Mouse (Mus musculus) hindbrain, embryonic 12.5 days (tissue): ENCODE results near the gene Fcer1g. TPM values are rescaled to one million over a fixed set of nuclear protein-coding genes. Genes with fewer than 3 reads are reported as not detected.
A peak's percentile ranks its signal among the peaks of the same experiment; 100 is the strongest.

Source experiments
- ATAC-seq: fragments of 200-750 bp; cut with Nextera tagmentation; 2 replicates; pipeline ENCODE4 v1.8.0; 2017; ENCODE audit warnings: moderate TSS enrichment; ENCODE audit not compliant: low FRiP score
- H3K27ac ChIP-seq: fragments of 300-500 bp; sonication (generic); 2 replicates; pipeline ENCODE4 v1.5.1; 2016; ENCODE audit warnings: mild to moderate bottlenecking
- H3K27me3 ChIP-seq: fragments of 300-500 bp; sonication (generic); 2 replicates; pipeline ENCODE4 v1.6.1; 2016; ENCODE audit warnings: mild to moderate bottlenecking
- H3K36me3 ChIP-seq: fragments of 300-500 bp; sonication (generic); 2 replicates; pipeline ENCODE4 v1.6.1; 2016; ENCODE audit warnings: mild to moderate bottlenecking
- H3K4me1 ChIP-seq: fragments of 300-500 bp; sonication (generic); 2 replicates; pipeline ENCODE4 v1.6.1; 2016
- H3K4me2 ChIP-seq: fragments of 300-500 bp; sonication (generic); replicated peaks from 2 replicates; pipeline ENCODE4 v1.6.1; 2016; ENCODE audit warnings: mild to moderate bottlenecking
- H3K4me3 ChIP-seq: fragments of 300-500 bp; sonication (generic); 2 replicates; pipeline ENCODE4 v1.5.1; 2016; ENCODE audit warnings: mild to moderate bottlenecking
- H3K9ac ChIP-seq: fragments of 300-500 bp; sonication (generic); 2 replicates; pipeline ENCODE4 v1.6.1; 2016; ENCODE audit warnings: mild to moderate bottlenecking, moderate library complexity
- H3K9me3 ChIP-seq: fragments of 300-500 bp; sonication (generic); replicated peaks from 2 replicates; pipeline ENCODE4 v1.6.1; 2016; ENCODE audit warnings: mild to moderate bottlenecking
- WGBS: fragments of 180-500 bp; shearing (Covaris S2); methylation state at CpG from one replicate; pipeline ENCODE4 v1.1.7; 2016; 5-methylcytosine and 5-hydroxymethylcytosine counted together
- polyA plus RNA-seq: library from polyadenylated mRNA; unstranded; fragments of >200 nt; fragmentation: Nextera tagmentation; extraction: Ambion mirVana; gene quantifications from 2 replicates; pipeline ENCODE4 v1.2.1, GENCODE M21; 2016

Fcer1g gene
- polyA plus RNA-seq, 1 experiment from 2014 or later, result 22.1 TPM

DNA sequence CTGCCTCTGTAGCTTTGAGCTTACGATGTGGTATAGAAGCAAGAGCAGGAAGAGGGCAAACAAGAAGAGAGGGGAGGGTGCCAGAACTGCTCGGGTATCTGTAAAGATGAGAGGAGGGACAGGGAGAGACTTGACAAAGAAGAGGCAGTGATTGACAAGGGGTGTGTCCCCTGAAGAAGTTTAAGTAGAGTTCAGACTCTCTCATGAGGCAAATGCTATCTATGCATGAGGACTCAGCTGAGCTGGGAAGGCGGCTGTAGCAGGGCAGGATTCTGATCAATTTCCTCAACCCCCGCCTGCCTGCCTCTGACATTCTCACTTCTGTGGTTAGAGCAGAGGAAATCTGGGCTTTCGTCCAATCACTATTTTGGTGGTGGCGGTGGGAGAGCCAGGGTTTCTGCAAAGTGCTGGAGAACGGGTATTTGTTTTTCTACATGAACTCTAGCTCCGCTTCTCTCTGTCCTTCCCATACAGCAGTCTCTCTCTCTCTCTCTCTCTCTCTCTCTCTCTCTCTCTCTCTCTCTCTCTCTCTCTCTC, 28.5 kb upstream of the Fcer1g start:
- H3K36me3 ChIP-seq, result no peaks in the 10 kb centered on the region
- WGBS, result 6% methylated on average over 8 of the region's 8 CpGs
- H3K9me3 ChIP-seq, result no peaks in the 10 kb centered on the region
- peak overlapping the region; percentile 51 for H3K4me2 ChIP-seq
- H3K4me3 ChIP-seq, result peak overlapping the region; percentile 22
- H3K4me1 ChIP-seq, result peaks cover 11% of the 10 kb centered on the region
- H3K27ac ChIP-seq, result peak overlapping the region; percentile 64
- peak; percentile 68 for ATAC-seq
- H3K9ac ChIP-seq, result peak overlapping the region; percentile 41
- no peaks in the 10 kb centered on the region for H3K27me3 ChIP-seq

DNA sequence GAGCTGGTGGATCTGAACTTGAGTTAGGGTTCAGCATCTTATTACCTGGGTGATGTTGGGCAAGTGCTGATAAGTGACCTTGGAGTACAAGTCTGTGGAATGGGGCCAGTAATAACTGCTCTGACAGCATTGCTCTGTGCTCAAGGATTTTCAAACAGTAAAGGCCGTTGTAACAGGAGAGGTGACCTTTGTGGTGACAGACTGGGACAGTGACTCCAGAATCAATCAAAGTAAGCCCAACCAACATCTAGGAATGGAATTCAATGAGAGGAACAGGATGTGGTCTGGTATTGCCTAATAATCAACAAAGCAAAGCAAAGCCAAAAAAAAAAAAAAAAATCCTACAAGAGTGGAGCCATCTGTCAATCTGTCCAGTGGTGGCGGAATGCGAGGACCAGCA, 26.2 kb upstream of the Fcer1g start:
- Histone ChIP-seq H3K4me2 (no peak overlapping the region), H3K9ac (no peak overlapping the region), H3K27me3 (no peaks in the 10 kb centered on the region), H3K4me3 (no peak overlapping the region), H3K27ac (no peak overlapping the region), H3K36me3 (no peaks in the 10 kb centered on the region), H3K4me1 (peaks cover 11% of the 10 kb centered on the region), H3K9me3 (no peaks in the 10 kb centered on the region)
- ATAC-seq, result no peak
- WGBS, result 81% methylated on average over 3 of the region's 3 CpGs

DNA sequence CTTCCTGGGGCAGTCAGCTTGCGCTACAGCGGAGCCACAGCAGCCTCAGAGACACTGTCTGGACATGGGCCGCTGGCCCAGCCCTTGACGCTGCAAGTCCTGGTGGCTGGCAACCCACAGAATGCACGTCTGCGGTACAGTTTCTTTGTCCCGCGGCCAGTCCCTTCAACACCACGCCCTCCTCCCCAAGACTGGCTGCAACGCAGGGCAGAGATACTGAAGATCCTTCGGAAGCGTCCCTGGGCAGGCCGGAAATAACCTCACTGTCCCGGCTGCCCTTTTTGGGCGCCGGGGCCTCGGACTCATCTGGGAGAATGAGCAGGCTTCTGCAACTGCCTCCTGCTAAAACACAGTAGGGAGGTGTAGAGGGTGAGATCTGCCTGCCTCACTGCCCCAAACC, 24.8 kb upstream of the Fcer1g start:
- Histone ChIP-seq H3K4me1 (peaks cover 11% of the 10 kb centered on the region), H3K9ac (no peak overlapping the region)
- WGBS, result 80% methylated on average over 17 of the region's 17 CpGs

DNA sequence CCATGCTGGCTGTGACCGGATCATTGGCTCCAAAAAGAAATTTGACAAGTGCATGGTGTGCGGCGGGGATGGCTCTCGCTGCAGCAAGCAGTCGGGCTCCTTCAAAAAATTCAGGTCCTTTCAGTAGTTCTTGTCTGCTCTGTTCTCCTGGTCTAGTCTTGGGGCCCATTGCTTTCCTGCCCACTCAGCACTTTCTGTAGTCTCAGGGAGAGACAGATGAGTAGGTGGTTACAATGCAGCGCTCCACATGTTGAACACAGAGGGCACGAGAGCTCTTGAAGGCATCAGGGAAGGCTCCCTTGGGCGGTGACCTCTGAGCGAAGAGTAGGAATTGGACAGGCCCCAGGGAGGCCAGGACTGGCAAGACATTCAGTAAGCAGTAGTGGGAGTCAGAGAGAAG, 23.6 kb upstream of the Fcer1g start:
- H3K27ac ChIP-seq, result no peak overlapping the region
- ATAC-seq, result no peak

More for the DNA sequence above, 24.8 kb upstream of the Fcer1g start:
- no peaks in the 10 kb centered on the region for H3K36me3 ChIP-seq
- H3K9me3 ChIP-seq, result no peaks in the 10 kb centered on the region
- H3K4me2 ChIP-seq, result no peak overlapping the region
- no peak overlapping the region for H3K27ac ChIP-seq
- H3K4me3 ChIP-seq, result no peak overlapping the region
- ATAC-seq, result no peak
- no peaks in the 10 kb centered on the region for H3K27me3 ChIP-seq

DNA sequence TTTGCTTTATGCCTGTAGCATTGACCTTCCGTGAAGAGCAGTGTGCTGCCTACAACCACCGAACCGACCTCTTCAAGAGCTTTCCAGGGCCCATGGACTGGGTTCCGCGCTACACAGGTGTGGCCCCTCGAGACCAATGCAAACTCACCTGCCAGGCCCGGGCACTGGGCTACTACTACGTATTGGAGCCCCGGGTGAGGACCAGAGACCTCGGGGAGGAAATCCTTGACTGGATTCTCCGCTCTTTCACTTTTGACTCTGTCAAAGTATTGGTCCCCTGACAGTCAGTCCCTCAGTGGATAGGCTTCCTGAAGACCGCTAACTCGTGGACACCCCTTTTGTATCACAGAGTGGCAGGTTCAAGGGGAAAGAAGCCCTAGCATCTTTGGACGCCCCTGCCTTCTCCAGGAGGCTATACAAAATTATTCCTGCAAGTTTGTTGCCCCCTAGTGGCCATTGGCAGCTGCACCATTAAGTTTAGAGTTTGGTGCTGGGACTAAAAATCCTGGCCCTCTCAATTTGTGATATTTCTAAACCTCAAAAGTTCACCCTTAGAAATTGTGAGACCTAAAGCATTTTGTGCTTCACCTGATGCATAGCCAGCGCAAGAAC, 22.9 kb upstream of the Fcer1g start:
- H3K9ac ChIP-seq, result no peak overlapping the region
- H3K4me3 ChIP-seq, result no peak overlapping the region
- H3K4me2 ChIP-seq, result no peak overlapping the region
- peak; percentile 41; the same call in 1 of the 2 replicates for ATAC-seq
- H3K9me3 ChIP-seq, result no peaks in the 10 kb centered on the region
- H3K27me3 ChIP-seq, result no peaks in the 10 kb centered on the region
- no peak overlapping the region for H3K27ac ChIP-seq
- 66% methylated on average over 15 of the region's 15 CpGs for WGBS
- peaks cover 7% of the 10 kb centered on the region for H3K4me1 ChIP-seq
- H3K36me3 ChIP-seq, result no peaks in the 10 kb centered on the region

More for the DNA sequence above, 23.6 kb upstream of the Fcer1g start:
- Histone ChIP-seq H3K27me3 (no peaks in the 10 kb centered on the region), H3K9ac (no peak overlapping the region), H3K4me2 (no peak overlapping the region), H3K4me3 (no peak overlapping the region), H3K36me3 (no peaks in the 10 kb centered on the region), H3K9me3 (no peaks in the 10 kb centered on the region), H3K4me1 (peaks cover 6% of the 10 kb centered on the region)
- WGBS, result 82% methylated on average over 9 of the region's 9 CpGs

DNA sequence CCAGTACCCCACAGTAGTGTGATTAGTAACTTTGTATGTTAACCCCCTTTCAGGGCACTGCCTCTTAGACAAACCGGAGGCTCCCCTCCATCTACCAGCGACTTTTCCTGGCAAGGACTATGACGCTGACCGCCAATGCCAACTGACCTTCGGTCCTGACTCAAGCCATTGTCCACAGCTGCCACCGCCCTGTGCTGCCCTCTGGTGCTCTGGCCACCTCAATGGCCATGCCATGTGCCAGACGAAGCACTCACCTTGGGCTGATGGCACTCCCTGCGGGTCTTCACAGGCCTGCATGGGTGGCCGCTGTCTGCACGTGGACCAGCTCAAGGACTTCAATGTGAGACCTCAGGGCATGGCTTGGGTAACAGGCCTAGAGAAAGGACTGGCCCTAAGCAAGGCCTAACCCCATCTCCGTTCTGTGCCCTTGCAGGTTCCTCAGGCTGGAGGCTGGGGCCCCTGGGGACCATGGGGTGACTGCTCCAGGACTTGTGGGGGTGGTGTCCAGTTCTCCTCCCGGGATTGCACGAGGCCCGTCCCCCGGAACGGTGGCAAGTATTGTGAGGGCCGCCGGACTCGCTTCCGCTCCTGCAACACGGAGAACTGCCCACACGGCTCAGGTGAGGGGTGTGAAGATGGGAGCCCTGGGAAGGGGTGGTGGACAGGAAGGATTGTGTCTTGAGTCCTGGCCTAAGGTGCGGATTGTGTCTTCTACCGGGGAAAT, 22.1 kb upstream of the Fcer1g start:
- no peak overlapping the region for H3K4me2 ChIP-seq
- ATAC-seq, result no peak
- H3K27ac ChIP-seq, result no peak overlapping the region
- H3K9ac ChIP-seq, result no peak overlapping the region
- WGBS, result 90% methylated on average over 24 of the region's 24 CpGs
- no peak overlapping the region for H3K4me3 ChIP-seq
- H3K9me3 ChIP-seq, result no peaks in the 10 kb centered on the region
- no peaks in the 10 kb centered on the region for H3K27me3 ChIP-seq
- H3K36me3 ChIP-seq, result no peaks in the 10 kb centered on the region
- H3K4me1 ChIP-seq, result peaks cover 14% of the 10 kb centered on the region

DNA sequence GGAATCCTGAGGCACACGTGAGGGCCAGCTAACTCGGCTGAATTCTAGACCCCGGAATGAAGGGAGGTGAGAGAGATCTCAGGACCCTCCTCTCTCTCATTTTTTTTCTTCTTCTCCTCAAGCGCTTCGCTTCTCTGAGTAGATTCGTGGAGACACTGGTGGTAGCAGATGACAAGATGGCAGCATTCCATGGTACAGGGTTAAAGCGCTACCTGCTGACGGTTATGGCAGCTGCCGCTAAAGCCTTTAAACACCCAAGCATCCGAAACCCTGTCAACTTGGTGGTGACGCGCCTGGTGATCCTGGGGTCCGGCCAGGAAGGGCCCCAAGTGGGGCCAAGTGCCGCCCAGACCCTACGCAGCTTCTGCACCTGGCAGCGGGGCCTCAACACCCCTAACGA, 18.2 kb upstream of the Fcer1g start:
- H3K4me1 ChIP-seq, result peaks cover 43% of the 10 kb centered on the region
- peak overlapping the region; percentile 81 for H3K27ac ChIP-seq
- peak overlapping the region; percentile 29 for H3K4me3 ChIP-seq

DNA sequence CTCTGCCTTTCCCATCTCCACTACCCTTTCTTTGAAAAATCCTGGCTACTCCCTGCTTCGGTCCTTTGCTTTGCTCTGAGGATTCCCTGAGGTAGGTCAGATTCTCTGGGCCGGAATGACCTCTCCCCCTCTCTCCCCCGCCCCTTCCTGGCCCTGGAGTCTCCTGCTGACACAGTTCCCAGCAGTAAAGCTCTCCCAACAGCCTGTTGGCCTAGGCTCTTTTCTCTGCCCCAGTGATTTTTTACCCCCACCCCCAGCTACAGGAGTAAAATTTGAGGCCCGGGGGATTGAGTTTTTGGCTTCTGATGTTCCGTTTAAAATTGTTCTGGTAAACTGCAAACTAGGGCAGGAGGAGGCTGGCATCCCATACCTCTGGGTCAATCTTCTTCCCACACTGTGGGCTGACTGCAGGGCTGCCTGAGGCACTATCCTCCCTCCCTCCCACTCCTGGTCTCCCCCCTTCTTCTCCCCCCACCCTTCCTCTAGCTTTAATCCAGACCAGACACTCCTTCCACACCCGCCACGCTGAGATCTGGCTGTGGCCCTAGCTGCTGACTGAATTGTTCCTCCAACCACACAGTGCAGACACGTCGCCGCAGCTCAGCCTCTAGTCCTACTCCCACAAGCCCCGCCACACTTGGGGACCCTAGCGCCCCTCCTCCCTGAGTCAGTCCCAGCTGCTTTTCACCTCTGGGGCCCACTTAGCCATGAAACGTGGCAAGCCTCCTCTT, 17.6 kb upstream of the Fcer1g start:
- ATAC-seq, result no peak
- no peaks in the 10 kb centered on the region for H3K9me3 ChIP-seq
- no peaks in the 10 kb centered on the region for H3K36me3 ChIP-seq
- peaks cover 45% of the 10 kb centered on the region for H3K4me1 ChIP-seq
- peak overlapping the region; percentile 29 for H3K4me3 ChIP-seq
- H3K9ac ChIP-seq, result peak overlapping the region; percentile 23; the same call in 1 of the 2 replicates
- peak overlapping the region; percentile 81 for H3K27ac ChIP-seq
- WGBS, result 2% methylated on average over 13 of the region's 13 CpGs
- no peaks in the 10 kb centered on the region for H3K27me3 ChIP-seq
- H3K4me2 ChIP-seq, result peak overlapping the region; percentile 55

More for the DNA sequence above, 18.2 kb upstream of the Fcer1g start:
- no peak for ATAC-seq
- H3K4me2 ChIP-seq, result peak overlapping the region; percentile 55
- no peak overlapping the region for H3K9ac ChIP-seq
- H3K27me3 ChIP-seq, result no peaks in the 10 kb centered on the region
- H3K36me3 ChIP-seq, result no peaks in the 10 kb centered on the region
- H3K9me3 ChIP-seq, result no peaks in the 10 kb centered on the region
- 50% methylated on average over 17 of the region's 17 CpGs for WGBS

DNA sequence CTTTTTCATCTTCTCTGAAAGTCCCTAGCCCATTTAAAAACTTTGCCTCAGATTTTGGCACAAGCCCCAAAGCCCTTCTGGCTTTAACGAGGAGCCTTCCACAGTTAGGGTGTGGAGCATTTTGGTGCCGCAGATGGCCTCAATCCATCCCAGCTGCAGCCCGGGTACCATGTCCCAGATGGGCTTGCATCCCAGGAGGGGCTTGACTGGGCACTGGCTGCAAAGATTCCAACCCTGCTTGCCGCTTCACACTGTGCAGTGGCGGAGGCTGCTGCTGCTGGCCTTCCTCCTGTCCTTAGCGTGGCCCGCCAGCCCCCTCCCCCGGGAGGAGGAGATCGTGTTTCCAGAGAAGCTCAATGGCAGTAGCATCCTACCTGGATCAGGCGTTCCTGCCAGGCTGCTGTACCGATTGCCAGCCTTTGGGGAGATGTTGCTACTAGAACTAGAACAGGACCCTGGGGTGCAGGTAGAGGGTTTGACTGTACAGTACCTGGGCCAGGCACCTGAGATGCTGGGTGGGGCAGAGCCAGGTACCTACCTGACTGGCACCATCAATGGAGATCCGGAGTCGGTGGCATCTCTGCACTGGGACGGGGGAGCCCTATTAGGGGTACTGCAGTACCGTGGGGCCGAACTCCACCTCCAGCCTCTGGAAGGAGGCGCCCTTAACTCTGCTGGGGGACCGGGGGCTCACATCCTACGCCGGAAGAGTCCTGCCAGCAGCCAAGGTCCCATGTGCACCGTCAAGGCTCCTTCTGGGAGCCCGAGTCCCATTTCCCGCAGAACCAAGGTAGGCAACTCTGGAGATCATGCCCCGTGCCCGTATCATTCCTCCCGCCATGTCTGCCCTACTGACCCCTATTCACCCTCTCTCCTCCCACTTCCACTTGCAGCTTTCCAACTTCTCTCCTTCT, 16.8 kb upstream of the Fcer1g start, which contains the start of gene Ndufs2:
Gene Ndufs2 (minus strand): TSS at position 709 of the 914 bp plus-strand sequence.
- Histone ChIP-seq H3K9ac (peak within 1 kb of the TSS; percentile 49), H3K9me3 (no peaks in the 10 kb centered on the region), H3K4me1 (peaks cover 50% of the 10 kb centered on the region), H3K27me3 (no peaks in the 10 kb centered on the region), H3K27ac (peak within 1 kb of the TSS; percentile 81), H3K4me3 (peak within 1 kb of the TSS; percentile 29), H3K4me2 (peak within 1 kb of the TSS; percentile 55), H3K36me3 (no peaks in the 10 kb centered on the region)
- WGBS, result 9% methylated on average over 26 of the region's 26 CpGs
- ATAC-seq, result peak; percentile 15; the same call in 1 of the 2 replicates

DNA sequence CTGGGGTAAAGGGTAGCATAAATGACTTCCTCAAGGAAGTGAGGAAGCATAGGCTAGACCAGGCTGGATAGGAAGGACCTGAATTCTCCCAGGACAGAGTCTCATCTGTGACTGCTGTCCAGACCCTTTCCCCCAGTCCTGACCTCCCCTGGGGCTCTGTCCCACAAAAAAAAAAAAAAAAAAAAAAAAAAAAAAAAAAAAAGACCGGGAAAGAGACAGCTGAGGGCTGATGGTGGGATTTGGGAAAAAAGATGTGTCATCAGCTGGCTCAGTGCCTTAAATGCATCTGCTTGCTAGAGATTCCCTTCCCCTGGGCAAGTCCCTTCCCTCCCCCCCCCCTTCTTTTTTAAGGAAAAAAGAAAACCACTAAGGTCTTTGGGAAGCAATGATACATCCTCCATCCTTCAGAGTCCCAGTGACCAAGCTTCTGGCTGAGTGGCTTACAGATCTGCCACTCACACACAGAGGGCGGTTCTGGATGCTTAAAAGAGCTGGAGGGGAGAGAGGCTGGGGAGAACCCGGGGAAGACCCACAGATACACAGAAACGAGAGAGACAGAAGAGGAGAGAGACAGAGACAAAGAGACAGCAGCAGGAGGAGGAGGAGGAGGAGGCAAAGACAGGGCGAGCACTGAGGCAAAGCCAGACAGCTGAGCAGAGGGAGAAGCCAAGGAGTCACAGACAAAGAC, 15.9 kb upstream of the Fcer1g start, which contains the start of gene Adamts4:
Gene Adamts4 (plus strand): TSS at position 509 of the 688 bp plus-strand sequence.
- ATAC-seq, result no peak
- H3K27ac ChIP-seq, result peak within 1 kb of the TSS; percentile 81

More for the DNA sequence above, 15.9 kb upstream of the Fcer1g start, which contains the start of gene Adamts4:
- no peaks in the 10 kb centered on the region for H3K9me3 ChIP-seq
- H3K4me3 ChIP-seq, result peak within 1 kb of the TSS; percentile 29
- H3K9ac ChIP-seq, result peak within 1 kb of the TSS; percentile 49
- H3K4me2 ChIP-seq, result peak within 1 kb of the TSS; percentile 55
- WGBS, result 12% methylated on average over 4 of the region's 5 CpGs
- H3K36me3 ChIP-seq, result peaks cover 1% of the 10 kb centered on the region; the same call in 1 of the 2 replicates
- H3K27me3 ChIP-seq, result no peaks in the 10 kb centered on the region
- H3K4me1 ChIP-seq, result peaks cover 55% of the 10 kb centered on the region
